Mouse (Mus musculus) cerebellum, adult 2 months (tissue): ENCODE data around the gene Pik3ap1. TPM values are rescaled to one million over a fixed set of nuclear protein-coding genes. Genes with fewer than 3 reads are reported as not detected.
"Not testable (repeated sequence)": the region's sequence is repeated elsewhere in the genome, so short reads cannot be mapped to it uniquely, and the experiment has no call there.

Experiments
- DNase-seq, 2 experiments: peaks; one replicate each; pipeline ENCODE4 v3.0.0; 2021
- H3K27ac ChIP-seq: fragments of 200-500 bp; 2 replicates; pipeline ENCODE4 v1.5.1; 2012; ENCODE audit warnings: low read length, control low read depth, inconsistent platforms; ENCODE audit not compliant: insufficient read depth
- H3K27me3 ChIP-seq: fragments of 200-500 bp; 2 replicates; pipeline ENCODE4 v1.6.1; 2012; ENCODE audit warnings: inconsistent platforms, mild to moderate bottlenecking, low read length, moderate library complexity; ENCODE audit not compliant: control insufficient read depth, insufficient read depth
- H3K4me1 ChIP-seq: fragments of 200-500 bp; 2 replicates; pipeline ENCODE4 v1.6.1; 2011; ENCODE audit warnings: low read length; ENCODE audit not compliant: control insufficient read depth, insufficient read depth
- H3K4me3 ChIP-seq: fragments of 200-500 bp; replicated peaks from 2 replicates; pipeline ENCODE3; 2011; ENCODE audit warnings: mild to moderate bottlenecking, low read depth, low read length, control low read depth; ENCODE audit not compliant: insufficient read depth
- CTCF ChIP-seq: fragments of 200-500 bp; IDR thresholded peaks from 2 replicates; pipeline ENCODE4 v1.5.1; 2011; ENCODE audit warnings: low read depth, mild to moderate bottlenecking, control low read depth, low read length, moderate library complexity, borderline replicate concordance; ENCODE audit not compliant: insufficient read depth
- POLR2A ChIP-seq: fragments of 200-500 bp; IDR thresholded peaks from 2 replicates; pipeline ENCODE4 v1.6.1; 2011; ENCODE audit warnings: low read length, control low read depth, borderline replicate concordance; ENCODE audit not compliant: insufficient read depth
- WGBS: fragments of 180-500 bp; shearing (Covaris S2); methylation state at CpG from one replicate; pipeline ENCODE4 v1.1.7; 2018; 5-methylcytosine and 5-hydroxymethylcytosine counted together
- polyA plus RNA-seq: library from polyadenylated mRNA; depleted of rRNA; stranded (reverse); fragments of >200 nt; gene quantifications from 2 replicates; pipeline ENCODE4 v1.2.3, GENCODE M21; 2012

Gene Pik3ap1
- polyA plus RNA-seq, 1 experiment, result 0.70 TPM

DNA sequence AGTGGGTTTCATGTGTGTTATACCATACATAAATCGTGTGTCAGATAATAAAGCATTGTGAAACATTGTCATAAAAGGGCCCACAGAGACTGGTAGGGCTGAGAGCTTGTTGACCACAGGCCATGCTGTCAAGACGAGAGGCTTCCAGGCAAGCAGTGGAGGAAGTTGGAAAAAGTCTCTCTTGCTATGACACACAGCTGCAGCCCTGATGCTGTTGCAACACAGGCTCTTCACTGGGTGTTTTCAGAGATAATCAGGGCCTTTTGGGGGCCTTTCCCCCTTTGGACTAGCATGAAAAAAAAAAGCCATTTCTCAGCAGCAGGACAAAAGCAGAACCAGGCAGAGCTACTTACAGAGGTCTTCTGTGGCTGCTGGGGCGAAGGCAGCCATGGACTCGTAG is 63.8 kb downstream of the Pik3ap1 start:
- 84% methylated on average over 4 of the region's 4 CpGs for WGBS

DNA sequence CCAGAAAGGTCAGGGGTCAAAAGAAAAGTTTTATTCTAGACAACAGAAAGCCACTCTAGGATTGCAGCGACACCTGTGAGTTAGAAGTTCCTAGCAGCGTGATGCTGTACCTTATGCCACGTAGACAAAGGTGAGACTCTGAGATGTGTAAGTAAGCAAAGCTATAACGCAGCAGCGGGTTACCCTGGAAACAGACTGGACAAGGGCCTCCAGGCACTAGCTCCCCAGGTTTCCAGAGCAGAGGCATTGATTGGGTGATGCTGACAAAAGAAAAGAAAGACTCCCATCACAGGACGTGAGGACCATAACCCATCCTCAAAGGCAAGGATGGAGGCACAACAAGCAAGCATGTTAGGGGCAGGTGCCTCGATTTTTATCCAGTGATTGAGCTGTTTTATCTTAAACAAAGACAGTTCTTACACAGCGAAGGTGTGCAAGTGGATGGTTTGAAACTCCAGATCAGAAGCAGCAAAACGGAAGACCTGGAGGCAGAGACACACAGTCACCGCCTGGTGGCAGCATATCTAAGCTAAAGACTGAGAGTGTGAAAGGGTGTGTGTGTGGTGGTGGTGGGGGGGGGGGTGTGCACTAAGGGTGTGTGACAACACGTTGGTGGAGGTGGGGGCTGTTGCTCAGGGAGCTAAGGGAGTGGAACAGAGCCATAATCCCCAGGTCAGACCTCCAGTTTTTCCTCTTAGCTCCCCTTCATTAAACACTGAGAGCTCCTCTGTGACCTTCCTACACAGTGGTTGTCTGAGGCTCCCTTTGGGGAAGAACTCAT is 67.4 kb downstream of the Pik3ap1 start:
- 27% methylated on average over 11 of the region's 11 CpGs for WGBS
- peak; percentile 85 for TF ChIP-seq CTCF
- TF ChIP-seq POLR2A, result no peak
- peak; percentile 42 to 45 for DNase-seq

More for the DNA sequence above, 63.8 kb downstream of the Pik3ap1 start:
- TF ChIP-seq POLR2A (no peak), CTCF (no peak)
- Histone ChIP-seq H3K27me3 (no peaks in the 10 kb centered on the region), H3K27ac (no peak overlapping the region), H3K4me1 (no peaks in the 10 kb centered on the region), H3K4me3 (no peak overlapping the region)
- DNase-seq, result no peak

DNA sequence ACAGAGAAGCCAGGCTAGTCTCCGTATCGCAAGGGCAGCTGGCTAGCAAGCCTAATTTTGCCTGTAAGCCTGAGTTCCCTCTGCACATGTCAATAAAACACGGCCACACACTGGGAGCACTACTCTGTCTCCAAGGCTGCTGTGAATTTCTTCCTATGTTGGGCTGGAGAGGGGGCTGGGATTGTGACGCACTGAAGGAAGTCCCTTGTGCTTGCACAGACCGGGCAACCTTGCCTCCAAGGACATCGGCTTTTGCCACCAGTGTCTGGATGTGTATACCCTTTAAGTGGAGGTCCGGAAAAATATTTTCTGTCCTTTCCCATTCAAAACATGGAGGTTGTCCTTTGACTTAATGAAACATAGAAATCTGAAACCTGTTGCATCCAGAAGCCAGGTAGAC is 70.2 kb downstream of the Pik3ap1 start:
- no peak for DNase-seq
- TF ChIP-seq POLR2A (no peak), CTCF (no peak)
- Histone ChIP-seq H3K27me3 (no peaks in the 10 kb centered on the region; the same call in 1 of the 2 replicates), H3K4me3 (no peak overlapping the region), H3K27ac (no peak overlapping the region), H3K4me1 (no peaks in the 10 kb centered on the region)
- WGBS, result 52% methylated on average over 7 of the region's 7 CpGs

More for the DNA sequence above, 67.4 kb downstream of the Pik3ap1 start:
- no peaks in the 10 kb centered on the region for H3K4me1 ChIP-seq
- no peak overlapping the region for H3K4me3 ChIP-seq
- no peak overlapping the region for H3K27ac ChIP-seq
- H3K27me3 ChIP-seq, result no peaks in the 10 kb centered on the region; the same call in 1 of the 2 replicates

DNA sequence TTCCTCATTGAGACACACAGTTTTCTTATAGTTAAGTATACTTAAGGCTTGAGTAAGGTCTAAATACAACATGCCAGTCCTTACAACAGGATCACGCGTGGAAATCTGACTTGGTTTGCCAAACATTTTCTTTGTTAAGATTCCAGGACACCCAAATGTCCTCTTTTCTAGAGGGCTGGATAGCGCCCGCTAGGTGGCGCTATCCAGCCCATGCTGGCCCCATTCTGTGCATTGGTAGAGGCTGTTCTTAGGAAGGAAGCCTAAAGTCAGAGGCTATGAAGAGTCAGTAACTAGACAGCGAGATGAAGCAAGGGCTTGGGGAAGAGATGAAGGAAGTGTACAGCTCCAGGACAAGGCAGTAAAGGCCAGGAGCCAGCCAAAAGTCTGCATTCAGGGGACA is 71.2 kb downstream of the Pik3ap1 start:
- H3K4me1 ChIP-seq, result no peaks in the 10 kb centered on the region
- H3K4me3 ChIP-seq, result no peak overlapping the region
- DNase-seq, result no peak
- TF ChIP-seq CTCF (no peak), POLR2A (no peak)
- H3K27me3 ChIP-seq, result no peaks in the 10 kb centered on the region; the same call in 1 of the 2 replicates
- WGBS, result 25% methylated on average over 6 of the region's 6 CpGs
- no peak overlapping the region for H3K27ac ChIP-seq

DNA sequence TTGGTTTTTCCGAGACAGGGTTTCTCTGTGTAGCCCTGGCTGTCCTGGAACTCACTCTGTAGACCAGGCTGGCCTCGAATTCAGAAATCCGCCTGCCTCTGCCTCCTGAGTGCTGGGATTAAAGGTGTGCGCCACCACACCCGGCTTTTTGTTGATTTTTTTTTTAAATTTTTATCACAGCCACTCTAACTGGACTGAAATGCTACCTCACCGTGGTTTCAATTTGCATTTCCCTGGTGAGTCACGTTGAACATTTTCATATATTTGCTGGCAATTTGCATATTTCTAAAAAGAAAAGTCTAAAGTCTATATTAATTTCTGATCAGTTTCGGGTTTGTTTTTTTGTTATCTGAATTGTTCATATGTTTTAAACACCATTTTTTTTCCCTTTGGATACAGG is 72.3 kb downstream of the Pik3ap1 start:
- not testable (repeated sequence) for H3K4me3 ChIP-seq, DNase-seq, H3K27ac ChIP-seq, H3K4me1 ChIP-seq, H3K27me3 ChIP-seq
- 93% methylated on average over 8 of the region's 8 CpGs for WGBS

DNA sequence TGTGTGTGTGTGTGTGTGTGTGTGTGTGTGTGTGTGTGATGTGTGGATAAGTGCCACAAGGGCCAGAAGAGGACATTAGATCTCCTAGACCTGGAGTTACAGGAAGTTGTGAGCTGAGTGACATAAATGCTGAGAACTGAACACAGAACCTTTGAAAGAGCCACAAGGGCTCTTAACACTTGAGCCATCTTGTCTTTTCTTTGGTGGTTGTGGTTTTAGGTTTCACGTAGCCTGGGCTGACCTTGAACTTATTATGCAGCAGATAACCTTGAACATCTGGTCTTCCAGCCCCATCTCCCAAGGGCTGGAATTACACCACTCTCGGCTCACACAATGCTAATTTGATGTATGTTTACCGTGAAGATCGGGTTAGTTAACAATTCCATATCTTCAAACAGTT is 72.9 kb downstream of the Pik3ap1 start:
- no peaks in the 10 kb centered on the region; the same call in 1 of the 2 replicates for H3K27me3 ChIP-seq
- WGBS, result 92% methylated on average over 4 of the region's 4 CpGs

DNA sequence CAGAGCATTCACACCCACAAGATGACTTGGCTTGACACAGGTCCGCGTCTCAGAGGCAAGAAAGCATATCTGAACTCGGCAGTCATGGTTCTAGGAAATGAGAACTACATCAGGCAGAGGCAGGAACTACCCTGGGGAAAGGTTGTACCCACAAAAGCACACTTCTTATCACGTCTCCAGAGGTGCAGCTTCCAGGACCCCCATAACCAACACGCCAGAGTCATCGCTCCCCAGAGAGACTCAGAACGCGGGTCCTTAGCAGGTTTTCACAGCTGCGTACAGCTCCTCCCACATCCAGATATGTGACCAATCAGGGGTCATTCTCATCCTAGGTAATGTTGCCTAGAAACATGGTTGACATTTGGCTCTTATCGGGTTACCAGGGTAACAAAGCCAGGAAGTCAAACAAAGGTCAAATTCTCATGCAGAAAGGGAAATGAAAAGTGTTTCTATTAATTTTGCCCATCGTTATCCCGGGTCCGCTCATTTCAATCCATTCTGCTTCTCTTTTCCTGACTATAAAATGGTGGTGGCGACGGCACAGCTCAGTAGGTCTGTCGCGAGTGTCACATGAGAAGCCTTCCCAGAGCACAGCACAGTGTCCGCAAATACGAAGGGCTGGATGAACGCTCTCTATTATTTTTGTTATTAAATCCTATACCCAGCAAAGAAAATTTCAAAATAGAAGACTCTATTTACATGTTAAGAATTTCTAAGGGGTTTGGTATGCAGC is 73.8 kb downstream of the Pik3ap1 start:
- DNase-seq, result no peak
- Histone ChIP-seq H3K4me1 (no peaks in the 10 kb centered on the region), H3K27ac (no peak overlapping the region), H3K4me3 (peak overlapping the region; percentile 27), H3K27me3 (no peaks in the 10 kb centered on the region; the same call in 1 of the 2 replicates)
- TF ChIP-seq POLR2A (no peak), CTCF (no peak)
- WGBS, result 27% methylated on average over 20 of the region's 20 CpGs

More for the DNA sequence above, 72.9 kb downstream of the Pik3ap1 start:
- no peaks in the 10 kb centered on the region for H3K4me1 ChIP-seq
- no peak overlapping the region for H3K4me3 ChIP-seq
- TF ChIP-seq CTCF, result no peak
- TF ChIP-seq POLR2A, result no peak
- H3K27ac ChIP-seq, result no peak overlapping the region
- DNase-seq, result no peak

DNA sequence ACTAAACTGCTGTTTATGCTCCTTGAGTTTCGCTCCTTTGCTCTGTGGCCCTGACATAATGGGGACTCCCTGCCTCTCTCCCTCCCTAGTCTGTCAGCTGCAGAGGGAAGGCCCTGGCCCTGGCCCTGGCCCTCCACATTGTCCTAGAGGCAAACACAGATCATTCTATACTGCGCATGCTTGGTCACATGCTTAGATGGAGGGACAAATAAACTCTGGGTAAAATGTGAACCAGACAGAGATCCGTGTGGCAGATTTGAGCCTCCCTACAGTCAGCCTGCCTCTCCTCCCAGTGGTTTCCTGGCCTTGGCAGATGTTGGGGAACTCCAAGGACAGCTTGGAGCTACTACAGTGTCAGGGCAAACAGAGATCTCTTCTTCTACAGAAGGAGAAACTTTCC is 81.0 kb downstream of the Pik3ap1 start:
- DNase-seq, result no peak
- Histone ChIP-seq H3K27me3 (no peaks in the 10 kb centered on the region), H3K4me1 (no peaks in the 10 kb centered on the region), H3K4me3 (no peak overlapping the region), H3K27ac (no peak overlapping the region)
- WGBS, result 53% methylated on average over 3 of the region's 3 CpGs
- no peak for TF ChIP-seq CTCF
- TF ChIP-seq POLR2A, result no peak
